Mouse (Mus musculus): Measurements from ENCODE around the gene Gas2.

Gene Gas2

DNA sequence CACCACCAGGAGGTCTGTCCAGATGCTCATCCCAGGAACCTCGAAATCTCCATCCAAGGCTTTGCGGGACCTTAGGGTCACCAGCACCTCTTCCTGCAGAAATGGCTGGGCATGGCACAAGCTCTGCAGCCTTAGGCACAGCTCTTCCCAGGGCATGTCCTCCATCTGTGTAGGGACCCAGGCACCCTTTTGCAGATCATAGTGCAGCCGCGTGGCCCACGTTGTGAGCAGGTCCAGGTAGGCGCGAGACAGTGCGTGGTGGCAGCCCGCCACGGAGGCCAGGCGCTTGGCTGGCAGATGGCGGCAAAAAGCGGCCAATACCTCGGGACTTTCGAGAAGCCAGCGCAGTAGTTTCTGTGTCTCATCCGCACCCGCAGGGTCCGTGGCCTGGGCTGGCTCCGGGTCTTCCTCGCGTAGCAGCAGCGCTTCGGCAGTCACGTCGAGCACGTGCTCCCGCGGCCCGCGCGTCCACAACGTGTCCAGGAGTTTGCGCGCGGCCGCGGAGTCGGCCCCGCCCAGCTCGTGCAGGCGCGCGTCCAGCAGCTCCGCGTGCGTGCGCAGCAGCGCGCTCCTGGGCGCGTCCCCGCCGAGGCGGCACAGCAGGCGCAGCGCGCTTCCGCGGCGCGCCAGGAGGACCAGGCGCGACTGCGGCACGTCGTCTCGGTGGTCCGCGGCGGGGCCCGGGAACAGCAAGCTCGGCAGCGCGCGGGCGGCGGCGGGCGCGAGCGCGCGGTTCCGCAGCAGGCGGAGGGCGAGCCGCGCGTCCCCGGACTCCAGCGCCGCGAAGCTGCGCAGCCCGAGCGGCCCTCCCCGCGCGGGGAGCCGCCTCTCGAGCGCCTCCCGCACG is at the start of gene Gas2:
Gene Gas2 (plus strand): TSS at position 766 of the 847 bp plus-strand sequence.
- DNase-seq = peak; percentile 85

DNA sequence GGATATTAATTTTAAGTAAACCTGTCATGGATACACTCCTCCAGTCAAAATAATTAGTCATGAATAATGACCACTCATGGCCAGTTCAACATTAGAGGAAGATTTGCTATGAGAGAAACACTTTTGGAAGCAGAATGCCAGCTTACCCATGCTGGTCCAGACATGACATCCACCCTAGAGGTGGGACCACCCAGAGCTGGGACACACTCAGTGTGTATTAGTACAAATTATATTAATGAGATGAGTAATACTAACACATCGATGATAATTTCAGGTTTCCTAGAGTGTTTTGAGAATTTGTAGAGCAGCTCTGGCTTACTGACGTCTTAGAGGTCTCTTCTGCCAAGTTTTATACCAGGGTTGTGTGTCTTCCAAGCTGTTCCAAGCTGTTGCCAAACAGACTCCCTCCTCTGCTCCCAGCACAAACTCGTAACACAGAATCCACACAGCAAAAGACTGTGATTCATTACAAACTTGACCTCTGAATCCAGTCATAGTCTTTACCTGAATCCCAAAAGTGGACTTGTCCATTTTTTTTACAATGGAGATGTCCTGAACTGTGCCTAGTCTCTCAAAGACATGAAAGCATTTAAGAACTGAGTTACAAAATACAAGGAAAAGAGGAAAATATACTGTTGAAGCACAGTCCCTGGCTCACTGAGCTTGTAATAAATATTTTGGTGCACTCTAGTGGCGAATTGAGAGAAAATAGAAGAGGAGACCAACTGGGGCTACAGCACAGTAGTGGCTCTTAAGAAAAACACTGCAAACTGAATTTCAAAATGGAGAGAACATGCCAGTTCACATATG is 46.1 kb upstream of the Gas2 start:
- DNase-seq = no peak

DNA sequence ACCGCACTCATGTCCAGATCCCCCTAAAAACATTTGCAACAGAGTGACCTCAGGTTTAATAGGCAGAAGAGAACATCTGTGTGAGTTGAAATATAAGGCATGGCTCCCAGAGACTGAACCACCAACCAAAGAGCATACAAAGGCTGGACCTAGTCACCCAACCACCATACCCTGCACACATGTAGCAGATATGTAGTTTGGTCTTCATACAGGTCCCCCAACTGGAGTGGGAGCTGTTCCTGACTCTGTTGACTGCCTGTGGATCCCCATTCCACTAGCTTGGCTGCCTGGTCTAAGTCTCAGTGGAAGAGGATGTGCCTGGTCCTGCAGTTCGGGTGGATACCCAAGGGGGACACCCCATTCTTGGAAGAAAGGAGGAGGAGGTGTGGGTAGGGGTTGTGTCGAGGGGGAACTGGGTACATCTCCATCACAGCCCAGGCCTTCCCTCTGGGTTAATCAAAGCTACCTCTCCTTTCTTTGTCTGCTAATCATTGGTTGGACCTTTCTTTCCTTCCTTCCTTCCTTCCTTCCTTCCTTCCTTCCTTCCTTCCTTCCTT is 45.5 kb upstream of the Gas2 start:
- no peak for DNase-seq

DNA sequence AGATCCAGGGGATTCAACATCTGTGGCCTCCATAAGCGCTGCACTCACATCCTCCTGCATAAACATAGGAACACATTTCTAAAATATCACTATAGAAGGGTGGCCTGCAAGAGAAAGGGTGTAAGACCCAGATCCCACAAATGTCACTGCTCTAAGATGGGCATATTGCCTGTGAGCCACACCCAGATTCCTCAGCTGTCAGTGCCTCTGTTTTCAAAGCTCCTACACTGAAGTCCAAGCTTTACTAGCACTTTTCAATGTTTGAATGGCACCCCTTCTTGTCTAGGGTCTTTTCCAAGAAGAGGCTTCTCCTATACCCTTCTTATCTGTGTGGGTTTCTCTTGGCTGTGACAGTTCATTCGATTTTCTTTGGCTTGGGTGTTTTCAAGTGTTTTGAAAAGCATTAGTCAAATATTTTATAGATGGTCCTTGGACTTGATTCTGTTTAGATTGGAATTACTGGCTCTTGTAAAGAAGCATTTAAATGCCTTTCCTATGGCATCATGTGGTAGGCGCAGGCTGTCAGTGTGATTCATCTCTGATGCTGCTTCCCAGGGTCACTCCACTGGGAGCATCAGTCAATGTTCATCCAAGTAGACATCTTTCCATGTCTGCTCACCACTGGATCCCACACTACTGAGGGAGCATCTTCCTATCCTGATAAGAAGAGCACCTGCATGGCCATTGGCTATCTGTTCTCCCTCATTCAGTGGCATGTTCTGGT is 43.4 kb upstream of the Gas2 start:
- no peak for DNase-seq

DNA sequence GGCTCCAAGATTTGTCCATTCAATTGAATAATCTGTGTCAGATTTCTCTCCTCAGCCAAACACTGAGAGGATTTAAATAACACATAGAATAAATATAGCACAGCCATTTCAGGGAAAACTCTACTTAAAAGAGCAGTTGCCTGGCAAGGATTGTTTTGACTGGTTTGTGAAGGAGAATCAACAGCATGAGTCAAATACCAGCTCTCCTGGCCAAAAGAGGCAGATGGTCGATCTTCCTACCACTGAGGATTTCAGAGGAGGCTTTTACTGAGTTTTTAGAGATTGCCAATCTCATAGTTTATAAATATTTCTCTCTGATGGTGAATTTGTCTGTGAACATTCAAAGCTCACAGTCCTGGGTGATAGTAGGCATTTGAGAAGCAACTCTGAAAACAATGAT is 41.9 kb upstream of the Gas2 start:
- no peak for DNase-seq

DNA sequence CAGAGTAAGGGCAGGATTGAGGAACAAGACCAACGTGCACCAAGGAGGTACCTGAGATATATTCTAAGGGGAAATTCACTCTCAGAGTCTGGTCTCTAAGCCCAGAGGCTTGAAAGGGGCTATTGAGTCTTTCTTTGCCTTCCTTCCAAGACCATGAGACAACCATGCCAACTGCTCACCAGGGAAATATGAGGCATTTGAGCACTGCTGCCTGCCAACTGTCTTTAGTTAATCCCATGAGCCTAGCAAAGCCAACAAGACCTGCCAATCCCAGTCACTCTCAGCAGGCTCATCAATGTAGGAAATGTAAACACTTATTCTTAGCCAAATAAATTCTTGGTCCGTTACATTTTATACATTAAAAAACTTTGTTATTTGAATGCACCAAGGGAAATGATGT is 40.3 kb upstream of the Gas2 start:
- DNase-seq = no peak

DNA sequence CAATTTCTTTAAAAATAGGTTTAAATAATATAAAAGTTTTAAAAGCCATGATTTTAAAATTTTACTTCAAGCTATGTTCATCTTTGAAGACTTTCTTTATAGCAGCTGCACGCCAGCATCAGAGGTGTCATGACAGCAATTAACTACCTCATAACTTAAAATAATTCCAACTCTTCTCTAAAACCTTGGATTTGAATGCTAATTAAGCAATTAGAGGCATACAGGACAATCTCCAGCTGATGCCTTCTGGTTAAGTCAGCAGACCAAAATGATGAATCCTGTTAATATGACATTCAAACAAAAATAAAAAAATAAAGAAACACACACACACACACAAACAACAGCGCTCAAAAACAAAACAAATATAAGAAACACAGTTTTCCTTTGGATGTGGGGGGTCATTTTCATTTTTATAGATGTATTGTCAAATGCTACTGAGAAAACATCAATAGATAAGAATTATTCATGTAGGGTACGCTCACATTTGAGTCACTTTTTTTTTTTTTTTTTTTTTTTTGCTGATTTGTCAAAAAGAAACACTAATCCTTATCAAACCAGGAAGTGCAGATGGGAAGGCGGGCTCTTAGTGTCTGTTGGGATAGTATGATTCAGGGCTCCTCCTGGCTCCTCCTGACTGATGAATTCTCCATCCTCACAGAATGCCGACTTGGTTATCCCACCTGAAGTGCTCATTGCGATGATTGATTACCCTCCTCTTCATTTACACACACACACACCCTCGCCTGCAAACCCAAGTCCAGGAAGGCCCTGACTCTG is 38.1 kb upstream of the Gas2 start:
- DNase-seq = no peak

DNA sequence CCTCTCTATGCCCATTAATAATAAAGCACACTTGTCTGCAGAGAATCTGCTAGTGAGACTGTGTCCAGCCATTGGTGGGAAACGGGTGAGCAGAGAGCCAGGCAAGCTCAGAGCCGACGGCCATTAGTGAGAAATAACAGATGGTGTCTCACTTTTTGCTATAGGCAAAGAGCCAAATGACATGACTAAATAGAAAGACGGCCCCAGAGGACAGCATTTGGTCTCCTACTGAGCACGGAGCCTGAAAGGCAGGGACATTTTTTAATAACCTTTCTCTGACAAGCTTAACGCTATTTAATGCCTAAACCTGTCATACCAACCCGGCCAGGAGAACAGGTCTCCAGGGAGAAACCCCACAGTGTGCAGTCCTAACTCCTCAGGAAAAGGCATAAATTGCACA is 29.9 kb upstream of the Gas2 start:
- DNase-seq = no peak

DNA sequence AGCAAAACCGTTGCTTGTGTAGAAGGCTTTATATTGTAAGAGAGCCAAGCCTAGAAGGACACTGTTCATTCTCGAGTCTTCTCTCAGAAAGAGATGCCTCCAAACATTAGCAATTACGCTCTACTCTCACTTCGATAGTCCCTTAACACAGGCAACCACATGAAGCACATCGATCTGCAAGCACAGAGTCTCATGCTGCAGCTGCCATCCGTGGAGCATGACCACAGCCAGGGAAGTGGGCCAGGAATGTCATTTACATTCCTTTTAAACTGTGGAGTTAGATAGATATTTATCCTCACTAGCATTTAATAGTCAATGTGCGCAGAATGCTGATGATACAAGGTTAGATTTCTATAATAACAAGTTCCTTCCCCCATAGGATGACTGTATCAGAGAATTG is 21.3 kb upstream of the Gas2 start:
- DNase-seq = no peak

DNA sequence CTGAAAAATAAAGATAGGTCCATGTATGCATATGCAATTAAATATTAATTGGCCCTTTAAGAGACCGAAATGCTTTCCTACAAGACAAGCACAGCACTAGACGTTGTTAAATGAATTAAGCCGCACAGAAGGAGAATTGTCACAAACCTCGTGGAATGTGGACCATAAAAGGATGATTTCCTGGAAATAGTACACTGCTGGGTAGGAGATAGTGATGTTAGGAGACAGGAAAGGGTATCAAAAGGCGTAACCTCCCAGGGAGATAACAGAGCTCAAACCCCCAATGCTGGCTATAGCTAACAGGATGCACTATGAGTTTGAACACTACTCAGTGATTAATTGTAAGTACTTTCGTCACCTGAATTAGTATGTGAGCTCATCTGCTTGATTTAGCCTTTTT is 10.9 kb upstream of the Gas2 start:
- no peak for DNase-seq

DNA sequence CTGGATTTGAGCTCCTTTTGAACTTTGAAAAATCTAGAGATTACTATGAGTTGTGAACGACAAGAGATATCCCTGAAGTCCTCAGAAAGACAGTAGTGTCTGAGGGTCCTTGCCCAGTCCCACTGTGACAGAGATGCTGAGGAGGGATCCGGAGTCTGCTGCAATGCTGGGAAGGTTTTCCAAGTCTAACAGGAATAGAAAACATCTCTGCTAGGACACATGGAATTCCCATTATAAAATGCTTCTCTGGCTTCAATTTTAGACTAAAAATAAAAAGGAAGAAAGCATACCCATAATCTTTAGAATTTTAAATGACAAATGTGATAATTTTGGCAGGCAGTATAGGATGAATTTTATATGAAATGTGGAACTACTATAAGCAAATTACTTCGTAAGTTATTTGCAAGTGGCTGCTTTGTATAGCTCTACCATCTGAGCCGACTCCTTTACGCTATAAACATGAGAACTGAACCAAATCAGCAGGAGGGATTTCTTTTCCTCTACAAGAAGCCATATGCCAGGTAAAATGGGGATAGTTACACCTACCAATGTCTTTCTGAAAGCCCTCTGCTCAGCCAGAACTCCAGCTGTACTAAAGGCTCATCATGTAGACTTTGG is 9.8 kb upstream of the Gas2 start:
- DNase-seq = no peak

DNA sequence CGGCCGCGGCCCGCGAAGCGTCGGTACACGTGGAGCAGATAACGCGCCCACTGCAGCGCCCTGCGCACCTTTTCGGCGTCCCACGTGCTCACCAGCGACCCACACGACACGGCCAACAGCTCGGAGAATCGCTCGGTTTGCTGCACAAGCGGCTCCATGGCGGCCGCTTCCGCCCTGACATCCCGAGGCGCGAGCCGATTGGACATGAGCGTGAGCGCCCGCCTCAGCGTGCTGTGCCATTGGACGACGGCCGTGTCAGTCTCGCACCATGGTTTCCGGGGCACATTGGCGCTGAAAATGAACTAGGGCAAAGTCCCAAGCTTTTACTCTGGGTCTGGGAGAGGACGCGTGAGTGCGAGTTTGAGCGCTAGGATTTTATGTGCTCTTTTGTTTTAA is 280 bp downstream of the Gas2 start, which contains the start of gene Fancf:
Gene Fancf (minus strand): TSS at position 171 of the 396 bp plus-strand sequence.
- DNase-seq = peak; percentile 97

DNA sequence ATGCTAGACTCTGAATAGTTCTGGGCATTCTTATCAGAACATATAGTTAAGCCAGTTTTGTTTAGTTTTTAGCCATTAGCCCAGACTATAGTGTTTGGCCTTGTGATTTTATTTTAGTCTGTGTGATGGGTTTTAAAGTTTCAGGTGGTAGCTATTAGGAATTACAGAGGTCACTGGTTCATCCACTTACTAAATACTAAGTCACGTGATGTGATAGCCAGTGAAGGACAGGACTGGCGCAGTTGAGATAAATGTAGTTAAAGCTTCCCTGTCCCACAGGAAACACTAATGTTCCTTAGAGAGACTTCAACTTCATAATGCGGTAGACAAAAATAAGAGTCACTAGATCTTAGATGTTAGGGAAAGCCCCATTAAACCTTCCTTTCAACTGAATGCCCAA is 1.0 kb downstream of the Gas2 start:
- no peak for DNase-seq

DNA sequence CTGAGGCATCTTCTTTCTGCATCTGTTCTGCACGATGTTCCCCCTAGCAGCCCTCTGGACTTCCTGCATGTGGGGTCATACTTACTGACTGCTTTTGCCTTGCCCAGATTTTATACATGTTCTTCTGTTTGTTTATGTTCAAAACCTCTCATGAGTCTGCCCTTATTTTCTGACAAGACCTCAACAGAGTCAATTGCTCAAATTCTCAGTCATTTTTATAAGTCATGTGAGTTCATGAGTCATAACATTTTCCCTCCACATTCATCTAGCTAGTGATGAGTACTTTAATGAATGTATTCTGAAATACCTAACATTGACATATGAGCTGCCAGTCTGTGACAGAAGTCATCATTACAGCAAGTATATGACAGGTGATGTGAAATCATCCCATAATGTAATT is 3.5 kb downstream of the Gas2 start:
- no peak for DNase-seq

DNA sequence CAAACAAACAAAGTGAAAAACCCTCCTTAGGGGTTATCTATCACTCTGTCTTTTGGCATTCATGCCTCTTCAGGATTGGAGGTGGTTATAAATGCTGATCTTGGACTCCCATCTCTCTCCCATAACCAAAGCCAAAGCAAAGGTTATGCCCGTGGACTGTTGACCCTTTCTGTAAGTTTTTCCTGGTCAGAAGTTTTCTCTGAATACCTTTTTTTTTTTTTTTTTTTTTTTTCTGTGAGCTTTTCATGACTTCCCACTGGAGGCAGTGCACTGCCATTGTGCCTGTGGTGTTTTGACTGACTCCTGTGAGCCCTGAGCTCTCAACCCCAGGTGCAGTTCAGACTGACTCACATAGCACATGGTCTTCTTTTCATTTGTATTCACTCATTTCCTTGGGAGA is 6.2 kb downstream of the Gas2 start:
- no peak for DNase-seq

DNA sequence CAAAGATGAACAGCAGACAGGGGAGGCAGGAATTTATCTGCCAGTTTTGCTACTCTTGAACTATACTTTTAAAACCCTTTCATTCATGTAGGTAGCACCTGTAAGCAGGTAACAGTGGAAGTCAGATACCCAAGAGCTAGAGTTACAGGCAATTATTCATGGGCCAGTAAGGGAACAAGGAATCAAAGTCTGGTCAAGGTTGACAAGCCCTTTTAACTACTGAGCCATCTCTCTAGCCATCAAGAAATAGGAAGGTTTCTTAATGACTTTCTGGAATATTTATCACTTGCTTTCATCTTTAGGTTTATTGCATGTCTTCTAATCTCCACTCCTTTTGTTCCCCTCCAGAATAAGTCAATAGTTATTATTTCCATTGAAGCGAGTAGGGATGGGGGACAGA is 10.2 kb downstream of the Gas2 start:
- DNase-seq = no peak

DNA sequence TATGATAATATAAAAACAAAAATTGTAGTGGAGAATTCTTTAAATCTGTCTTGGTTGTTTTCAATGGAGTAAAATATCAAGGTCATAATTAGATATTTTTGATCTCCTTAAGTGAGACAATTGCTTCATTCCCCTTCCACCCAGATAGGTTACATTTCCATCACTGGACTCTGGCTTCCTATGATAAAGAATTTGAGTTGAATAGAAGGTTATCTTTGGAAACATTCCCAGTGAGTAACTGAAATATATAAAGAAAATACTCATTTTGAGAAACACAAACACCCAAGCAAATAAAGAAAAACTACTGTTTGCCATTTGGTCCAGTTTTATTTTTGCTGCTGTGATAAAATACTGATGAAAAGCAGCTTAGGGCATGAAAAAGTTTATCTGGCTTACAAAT is 10.8 kb downstream of the Gas2 start:
- DNase-seq = no peak

DNA sequence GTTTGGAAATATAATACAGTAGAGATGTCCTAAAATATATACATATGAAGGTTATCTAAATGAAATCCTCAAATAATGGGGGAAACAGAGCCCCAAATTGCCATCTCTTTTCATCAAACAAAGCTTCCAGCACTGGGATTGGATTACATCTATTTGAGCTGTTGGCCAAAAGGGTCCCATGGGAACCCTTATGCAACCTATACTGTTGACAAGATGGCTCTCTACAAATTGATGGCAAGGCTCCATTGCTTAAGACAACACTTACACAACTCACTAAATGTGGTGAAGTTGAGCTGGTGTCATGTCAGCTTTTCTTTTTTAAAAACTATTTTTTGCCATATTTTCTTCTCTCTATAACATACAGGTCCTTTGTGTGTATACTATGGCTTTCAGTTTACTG is 14.5 kb downstream of the Gas2 start:
- no peak for DNase-seq

DNA sequence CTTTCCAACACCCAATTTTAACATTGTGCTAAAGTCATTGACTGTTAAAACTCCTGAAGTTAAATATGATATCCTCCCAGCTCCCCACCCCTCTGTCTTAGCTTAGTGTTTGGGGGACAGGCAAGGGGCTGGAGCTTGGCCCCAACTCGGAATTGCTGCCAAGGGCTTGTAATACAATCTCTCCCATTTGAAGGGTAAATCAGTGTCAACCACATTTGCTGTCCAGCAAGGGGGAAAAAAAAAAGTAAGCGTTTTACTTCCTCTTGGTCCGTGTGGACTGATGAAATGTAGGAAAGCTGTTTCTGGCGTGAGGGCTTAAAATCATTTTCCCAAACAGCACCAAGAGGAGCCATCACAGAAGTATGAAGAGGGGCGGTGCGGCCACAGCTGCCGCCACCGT is 16.9 kb downstream of the Gas2 start:
- DNase-seq = no peak

DNA sequence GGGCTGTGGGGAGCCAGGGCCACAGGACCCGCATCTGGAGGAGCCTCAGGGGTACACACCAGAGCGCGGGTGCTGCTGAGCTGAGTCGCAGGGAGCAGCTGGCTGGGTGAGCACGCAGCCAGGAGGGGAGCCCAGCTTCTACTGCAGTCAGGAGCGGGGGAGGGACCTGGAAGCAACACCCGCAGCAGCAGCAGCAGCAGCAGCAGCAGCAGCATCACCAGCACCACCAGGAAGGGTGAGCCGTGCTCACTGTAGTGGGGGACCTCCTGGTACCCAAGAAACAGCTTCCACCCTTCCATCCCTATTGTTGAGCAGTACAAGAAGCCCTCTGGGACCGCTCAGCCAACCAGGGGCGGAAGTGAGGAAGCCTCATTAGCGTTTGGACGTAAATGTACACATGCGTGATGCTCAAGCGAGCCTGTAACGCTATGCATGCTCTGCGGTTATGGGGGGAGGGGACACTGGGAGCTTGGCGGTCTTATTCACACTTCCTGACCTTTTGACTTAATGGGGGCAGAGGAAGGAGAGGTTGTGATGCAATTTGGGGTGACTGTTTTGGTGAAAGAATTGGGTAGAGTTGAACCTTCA is 17.4 kb downstream of the Gas2 start:
- peak; percentile 3 for DNase-seq

DNA sequence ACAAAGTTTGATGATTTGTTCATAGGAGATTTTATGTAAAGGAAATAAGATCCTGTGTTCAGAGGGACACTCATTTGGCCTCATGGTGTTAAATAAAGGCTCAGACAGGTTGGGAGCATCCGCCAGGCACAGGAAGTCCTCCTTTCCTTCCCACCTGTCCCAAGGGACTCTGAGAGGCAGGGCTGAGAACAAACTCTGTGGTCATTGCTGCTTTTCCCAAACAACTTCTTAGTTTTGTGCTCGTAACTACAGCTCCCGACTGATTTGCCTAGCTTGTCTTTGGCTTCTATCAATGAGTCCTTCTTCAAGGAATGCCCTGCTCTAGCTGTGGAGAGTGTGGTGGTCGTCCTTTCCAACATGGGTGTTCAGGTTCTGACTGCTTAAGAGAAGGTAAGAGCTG is 18.3 kb downstream of the Gas2 start:
- DNase-seq = no peak

DNA sequence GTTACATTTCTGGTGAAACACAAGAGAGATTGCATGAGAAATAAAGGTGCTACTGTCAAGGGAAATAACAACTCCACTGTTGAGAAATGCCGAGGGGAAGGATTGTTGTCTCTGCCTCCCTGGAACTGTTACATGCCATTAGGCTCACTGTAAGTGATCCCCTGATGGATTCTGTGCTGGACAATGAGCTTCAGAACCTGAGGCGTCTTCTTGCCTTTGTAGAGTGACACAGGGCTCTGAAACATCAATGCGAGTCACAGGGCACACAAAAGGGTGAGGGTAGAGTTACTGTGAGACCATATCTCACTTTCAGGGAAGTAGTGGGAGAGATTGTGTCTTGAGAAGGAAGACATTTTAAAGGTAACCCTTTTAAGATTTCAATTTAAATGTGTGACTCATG is 23.5 kb downstream of the Gas2 start:
- no peak for DNase-seq
